8 mouse cellular contexts compared by ENCODE assay signal in genomic region chr2:39006149-39006730, GRCm38 (mm10). TPM values are rescaled to one million over a fixed set of nuclear protein-coding genes. Genes with fewer than 3 reads are reported as not detected.
DNase-seq lines count a peak whose midpoint lies in the region; ATAC-seq lines count a peak whose summit lies in the region.

No protein-coding gene starts in this region.

- H3K27ac ChIP-seq in lung, embryonic 15.5 days: no peak overlapping the region
- H3K27ac ChIP-seq in embryonic facial prominence, embryonic 14.5 days (replicated peaks; ENCODE audit: low read depth, low read length): no peak overlapping the region
- H3K27ac ChIP-seq in intestine, embryonic 16.5 days (ENCODE audit: low read length): no peak overlapping the region
- H3K27ac ChIP-seq in neural tube, embryonic 13.5 days (replicated peaks): no peak overlapping the region

- no peak for ATAC-seq in lung, embryonic 15.5 days (ENCODE audit: borderline replicate concordance, extremely low read depth, low FRiP score, low TSS enrichment)
- ATAC-seq in embryonic facial prominence, embryonic 14.5 days (ENCODE audit: low read depth): no peak
- ATAC-seq in intestine, embryonic 16.5 days: no peak
- ATAC-seq in neural tube, embryonic 13.5 days (ENCODE audit: low read depth): no peak
- ATAC-seq in inflammation-experienced regulatory T-cells, adult 6 months: no peak

- peak overlapping the region; percentile 90 for H3K4me3 ChIP-seq in lung, embryonic 15.5 days
- H3K4me3 ChIP-seq in embryonic facial prominence, embryonic 14.5 days (ENCODE audit: low read depth, low read length): peak overlapping the region; percentile 72
- peak overlapping the region; percentile 67 for H3K4me3 ChIP-seq in intestine, embryonic 16.5 days (ENCODE audit: low read length)
- peak overlapping the region; percentile 52 for H3K4me3 ChIP-seq in neural tube, embryonic 13.5 days

- peaks cover 24% of the 10 kb centered on the region for H3K36me3 ChIP-seq in lung, embryonic 15.5 days
- peaks cover 33% of the 10 kb centered on the region for H3K36me3 ChIP-seq in embryonic facial prominence, embryonic 14.5 days (ENCODE audit: control insufficient read depth, insufficient read depth, low read length)
- peaks cover 9% of the 10 kb centered on the region; the same call in 1 of the 2 replicates for H3K36me3 ChIP-seq in intestine, embryonic 16.5 days (ENCODE audit: control insufficient read depth, insufficient read depth, low read length)
- peaks cover 29% of the 10 kb centered on the region for H3K36me3 ChIP-seq in neural tube, embryonic 13.5 days

- DNase-seq in lung, postnatal 25 days (ENCODE audit: low spot score): no peak
- DNase-seq in embryonic facial prominence, embryonic 14.5 days (ENCODE audit: low spot score): no peak
- no peak for DNase-seq in thymus, postnatal 14 days
- DNase-seq in kidney, adult 9 months: no peak

- H3K27me3 ChIP-seq in lung, embryonic 15.5 days: no peaks in the 10 kb centered on the region
- no peaks in the 10 kb centered on the region for H3K27me3 ChIP-seq in embryonic facial prominence, embryonic 14.5 days (replicated peaks; ENCODE audit: control insufficient read depth, insufficient read depth, low read length)
- no peaks in the 10 kb centered on the region for H3K27me3 ChIP-seq in intestine, embryonic 16.5 days (replicated peaks; ENCODE audit: control insufficient read depth, insufficient read depth, low read length)
- no peaks in the 10 kb centered on the region for H3K27me3 ChIP-seq in neural tube, embryonic 13.5 days

- peak overlapping the region; percentile 64 for H3K4me2 ChIP-seq in lung, embryonic 15.5 days
- H3K4me2 ChIP-seq in embryonic facial prominence, embryonic 14.5 days (ENCODE audit: low read depth, low read length): peak overlapping the region; percentile 92
- peak overlapping the region; percentile 62 for H3K4me2 ChIP-seq in intestine, embryonic 16.5 days (ENCODE audit: low read depth, low read length)
- H3K4me2 ChIP-seq in neural tube, embryonic 13.5 days: peak overlapping the region; percentile 95

- H3K9ac ChIP-seq in lung, embryonic 15.5 days: peak overlapping the region; percentile 71
- no peak overlapping the region for H3K9ac ChIP-seq in embryonic facial prominence, embryonic 14.5 days (ENCODE audit: low read depth, low read length)
- 0 out of 2 replicates have a peak overlapping the region, but pooled peaks have one; percentile 28 for H3K9ac ChIP-seq in intestine, embryonic 16.5 days (ENCODE audit: low read depth, low read length)
- peak overlapping the region; percentile 85 for H3K9ac ChIP-seq in neural tube, embryonic 13.5 days

- H3K9me3 ChIP-seq in lung, embryonic 15.5 days: no peaks in the 10 kb centered on the region
- H3K9me3 ChIP-seq in embryonic facial prominence, embryonic 14.5 days (ENCODE audit: control insufficient read depth, low read length): no peaks in the 10 kb centered on the region
- no peaks in the 10 kb centered on the region for H3K9me3 ChIP-seq in intestine, embryonic 16.5 days (ENCODE audit: control insufficient read depth, low read length)
- H3K9me3 ChIP-seq in neural tube, embryonic 13.5 days: no peaks in the 10 kb centered on the region

- 83% methylated on average over 14 of the region's 14 CpGs for WGBS in lung, embryonic 15.5 days
- 89% methylated on average over 14 of the region's 14 CpGs for WGBS in embryonic facial prominence, embryonic 14.5 days
- 86% methylated on average over 14 of the region's 14 CpGs for WGBS in intestine, embryonic 16.5 days
- 93% methylated on average over 14 of the region's 14 CpGs for WGBS in neural tube, embryonic 13.5 days

- peaks cover 50% of the 10 kb centered on the region for H3K4me1 ChIP-seq in lung, embryonic 15.5 days
- peaks cover 31% of the 10 kb centered on the region for H3K4me1 ChIP-seq in embryonic facial prominence, embryonic 14.5 days (ENCODE audit: control insufficient read depth, insufficient read depth, low read length)
- H3K4me1 ChIP-seq in intestine, embryonic 16.5 days (ENCODE audit: control insufficient read depth, insufficient read depth, low read length): peaks cover 40% of the 10 kb centered on the region
- H3K4me1 ChIP-seq in neural tube, embryonic 13.5 days (replicated peaks): peaks cover 66% of the 10 kb centered on the region

RNA-seq across cellular contexts. Expression of gene Rpl35, which starts 0.8 kb away (rescaled TPM):
- 831 and 909 TPM in 2 replicates for polyA plus RNA-seq in lung, embryonic 15.5 days (2015; fragmentation: Nextera tagmentation; extraction: Ambion mirVana)
- polyA plus RNA-seq in embryonic facial prominence, embryonic 14.5 days (2014; fragmentation: Nextera tagmentation; extraction: Ambion mirVana): 1,001 and 1,064 TPM in 2 replicates
- 800 and 859 TPM in 2 replicates for polyA plus RNA-seq in intestine, embryonic 16.5 days (2015; fragmentation: Nextera tagmentation; extraction: Ambion mirVana)
- polyA plus RNA-seq in neural tube, embryonic 13.5 days (2015; fragmentation: Nextera tagmentation; extraction: Ambion mirVana): 752 and 755 TPM in 2 replicates
- polyA plus RNA-seq in inflammation-experienced regulatory T-cells, adult 6 months (2017; shearing (Covaris generic)): 1,000 to 10,000 TPM; 1,176 to 2,203 (median 2,023) TPM

RNA-seq across cellular contexts. Expression of gene Arpc5l, which starts 1.1 kb away (rescaled TPM):
- 126 and 129 TPM in 2 replicates for polyA plus RNA-seq in lung, embryonic 15.5 days (2015; fragmentation: Nextera tagmentation; extraction: Ambion mirVana)
- 113 and 120 TPM in 2 replicates for polyA plus RNA-seq in embryonic facial prominence, embryonic 14.5 days (2014; fragmentation: Nextera tagmentation; extraction: Ambion mirVana)
- 84.0 and 92.7 TPM in 2 replicates for polyA plus RNA-seq in intestine, embryonic 16.5 days (2015; fragmentation: Nextera tagmentation; extraction: Ambion mirVana)
- polyA plus RNA-seq in neural tube, embryonic 13.5 days (2015; fragmentation: Nextera tagmentation; extraction: Ambion mirVana): 137 and 154 TPM in 2 replicates
- 100 to 1,000 TPM; 111 to 141 (median 119) TPM for polyA plus RNA-seq in inflammation-experienced regulatory T-cells, adult 6 months (2017; shearing (Covaris generic))

RNA-seq across cellular contexts. Expression of gene Wdr38, which starts 9.0 kb away (rescaled TPM):
- 1.4 and 2.1 TPM in 2 replicates for polyA plus RNA-seq in lung, embryonic 15.5 days (2015; fragmentation: Nextera tagmentation; extraction: Ambion mirVana)
- 0.92 and 1.4 TPM in 2 replicates for polyA plus RNA-seq in embryonic facial prominence, embryonic 14.5 days (2014; fragmentation: Nextera tagmentation; extraction: Ambion mirVana)
- 1.4 and 1.7 TPM in 2 replicates for polyA plus RNA-seq in intestine, embryonic 16.5 days (2015; fragmentation: Nextera tagmentation; extraction: Ambion mirVana)
- polyA plus RNA-seq in neural tube, embryonic 13.5 days (2015; fragmentation: Nextera tagmentation; extraction: Ambion mirVana): 1.9 and 2.1 TPM in 2 replicates
- 1 to 10 TPM in 1 of 3 experiments, under 1 TPM in 2; 0.28 to 1.5 (median 0.63) TPM for polyA plus RNA-seq in inflammation-experienced regulatory T-cells, adult 6 months (2017; shearing (Covaris generic))

RNA-seq across cellular contexts. Expression of gene Golga1, which starts 59.1 kb away (rescaled TPM):
- polyA plus RNA-seq in lung, embryonic 15.5 days (2015; fragmentation: Nextera tagmentation; extraction: Ambion mirVana): 24.9 TPM in 2 replicates
- polyA plus RNA-seq in embryonic facial prominence, embryonic 14.5 days (2014; fragmentation: Nextera tagmentation; extraction: Ambion mirVana): 20.7 and 29.8 TPM in 2 replicates
- polyA plus RNA-seq in intestine, embryonic 16.5 days (2015; fragmentation: Nextera tagmentation; extraction: Ambion mirVana): 29.9 and 30.4 TPM in 2 replicates
- 28.4 and 34.6 TPM in 2 replicates for polyA plus RNA-seq in neural tube, embryonic 13.5 days (2015; fragmentation: Nextera tagmentation; extraction: Ambion mirVana)
- polyA plus RNA-seq in inflammation-experienced regulatory T-cells, adult 6 months (2017; shearing (Covaris generic)): 10 to 100 TPM; 24.0 to 38.2 (median 35.3) TPM
